Mouse (Mus musculus) C2C12 (cell line): ENCODE data around the gene Pmpca.

Experiments used
- CEBPB ChIP-seq: IDR thresholded peaks from one replicate; pipeline ENCODE4 v1.6.1; 2011; ENCODE audit warnings: low read depth, mild to moderate bottlenecking, control low read depth, moderate library complexity
- CTCF ChIP-seq: IDR thresholded peaks from one replicate; pipeline ENCODE4 v1.5.1; 2011; ENCODE audit not compliant: control insufficient read depth, insufficient read depth, insufficient read length
- MAX ChIP-seq: IDR thresholded peaks from one replicate; pipeline ENCODE4 v1.6.1; 2011; ENCODE audit warnings: mild to moderate bottlenecking, control low read depth
- MYOG ChIP-seq: IDR thresholded peaks from one replicate; pipeline ENCODE4 v1.6.1; 2011; ENCODE audit not compliant: control insufficient read depth, insufficient read length; ENCODE audit errors: extremely low read depth

DNA sequence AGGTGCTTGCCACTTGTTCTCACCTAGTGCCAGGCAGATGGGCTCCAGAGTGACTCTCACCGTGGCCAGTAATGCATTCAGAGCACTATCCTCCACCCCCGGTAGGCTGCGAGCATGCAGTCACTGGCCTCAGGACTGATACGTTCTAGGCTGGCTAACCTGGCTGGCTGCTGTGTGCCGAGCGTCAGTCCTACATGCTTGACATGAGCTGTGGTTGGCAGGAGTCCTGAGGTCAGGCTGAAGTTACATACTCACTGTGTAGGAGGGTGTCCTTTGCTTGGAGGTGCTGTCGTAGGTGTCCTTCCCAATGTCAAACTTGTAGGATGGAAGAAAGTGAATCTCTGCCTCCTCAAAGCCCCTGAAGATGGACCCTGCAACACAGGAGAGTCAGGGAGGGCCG lies 9.8 kb downstream of the Pmpca start:
- TF ChIP-seq MAX (no peak), CTCF (no peak), CEBPB (no peak), MYOG (no peak)
